Mouse (Mus musculus) limb, embryonic 14.5 days (tissue): ENCODE results near the gene Ercc2. TPM values are rescaled to one million over a fixed set of nuclear protein-coding genes. Genes with fewer than 3 reads are reported as not detected.

Source experiments
- ATAC-seq: fragments of 200-750 bp; cut with Nextera tagmentation; 2 replicates; pipeline ENCODE4 v1.8.0; 2017; ENCODE audit warnings: low read depth, moderate number of reproducible peaks, moderate TSS enrichment; ENCODE audit not compliant: low FRiP score
- DNase-seq: peaks from one replicate; pipeline ENCODE4 v3.0.0-alpha.2; 2015; ENCODE audit warnings: low spot score
- H3K27ac ChIP-seq: fragments of 300-500 bp; sonication (generic); replicated peaks from 2 replicates; pipeline ENCODE4 v1.5.1; 2014; ENCODE audit warnings: low read depth, mild to moderate bottlenecking, low read length, moderate library complexity, mixed read lengths
- H3K27me3 ChIP-seq: fragments of 300-500 bp; sonication (generic); 2 replicates; pipeline ENCODE4 v1.6.1; 2014; ENCODE audit warnings: low read length, mixed read lengths; ENCODE audit not compliant: control insufficient read depth, insufficient read depth
- H3K36me3 ChIP-seq: fragments of 300-500 bp; sonication (generic); 2 replicates; pipeline ENCODE4 v1.6.1; 2014; ENCODE audit warnings: mild to moderate bottlenecking, low read length, moderate library complexity, mixed read lengths; ENCODE audit not compliant: control insufficient read depth, insufficient read depth
- H3K4me1 ChIP-seq: fragments of 300-500 bp; sonication (generic); 2 replicates; pipeline ENCODE4 v1.6.1; 2014; ENCODE audit warnings: antibody characterized with exemption, low read length, mixed read lengths; ENCODE audit not compliant: control insufficient read depth, insufficient read depth
- H3K4me2 ChIP-seq: fragments of 300-500 bp; sonication (generic); replicated peaks from 2 replicates; pipeline ENCODE4 v1.6.1; 2014; ENCODE audit warnings: low read depth, mild to moderate bottlenecking, low read length, moderate library complexity; ENCODE audit not compliant: severe bottlenecking
- H3K4me3 ChIP-seq: fragments of 300-500 bp; sonication (generic); replicated peaks from 2 replicates; pipeline ENCODE4 v1.5.1; 2014; ENCODE audit warnings: low read length
- H3K9ac ChIP-seq: fragments of 300-500 bp; sonication (generic); 2 replicates; pipeline ENCODE4 v1.6.1; 2014; ENCODE audit warnings: mild to moderate bottlenecking, low read depth, low read length, moderate library complexity; ENCODE audit not compliant: severe bottlenecking
- H3K9me3 ChIP-seq: fragments of 300-500 bp; sonication (generic); 2 replicates; pipeline ENCODE4 v1.6.1; 2016; ENCODE audit warnings: low read length; ENCODE audit not compliant: control insufficient read depth
- POLR2A ChIP-seq: fragments of 200-500 bp; IDR thresholded peaks from 2 replicates; pipeline ENCODE4 v1.8.0; 2012; ENCODE audit warnings: inconsistent platforms, mild to moderate bottlenecking, moderate library complexity, borderline replicate concordance; ENCODE audit not compliant: insufficient read depth, insufficient read length; ENCODE audit errors: extremely low read depth
- WGBS: fragments of 180-500 bp; shearing (Covaris S2); extraction: QIAGEN DNeasy Blood & Tissue Kit; methylation state at CpG from one replicate; pipeline ENCODE4 v1.1.7; 2014; 5-methylcytosine and 5-hydroxymethylcytosine counted together
- polyA plus RNA-seq, 2 experiments: library from polyadenylated mRNA; depleted of rRNA in 1 of 2; stranded (reverse) in 1 of 2; unstranded in 1 of 2; fragments of >200 nt; fragmentation: Nextera tagmentation in 1 of 2; extraction: Ambion mirVana in 1 of 2; gene quantifications; 2 replicates each; pipeline versions ENCODE4 v1.2.1 to v1.2.3; 2012 to 2014

Gene Ercc2
- polyA plus RNA-seq, 2 experiments: 11.3 to 58.1 TPM

DNA sequence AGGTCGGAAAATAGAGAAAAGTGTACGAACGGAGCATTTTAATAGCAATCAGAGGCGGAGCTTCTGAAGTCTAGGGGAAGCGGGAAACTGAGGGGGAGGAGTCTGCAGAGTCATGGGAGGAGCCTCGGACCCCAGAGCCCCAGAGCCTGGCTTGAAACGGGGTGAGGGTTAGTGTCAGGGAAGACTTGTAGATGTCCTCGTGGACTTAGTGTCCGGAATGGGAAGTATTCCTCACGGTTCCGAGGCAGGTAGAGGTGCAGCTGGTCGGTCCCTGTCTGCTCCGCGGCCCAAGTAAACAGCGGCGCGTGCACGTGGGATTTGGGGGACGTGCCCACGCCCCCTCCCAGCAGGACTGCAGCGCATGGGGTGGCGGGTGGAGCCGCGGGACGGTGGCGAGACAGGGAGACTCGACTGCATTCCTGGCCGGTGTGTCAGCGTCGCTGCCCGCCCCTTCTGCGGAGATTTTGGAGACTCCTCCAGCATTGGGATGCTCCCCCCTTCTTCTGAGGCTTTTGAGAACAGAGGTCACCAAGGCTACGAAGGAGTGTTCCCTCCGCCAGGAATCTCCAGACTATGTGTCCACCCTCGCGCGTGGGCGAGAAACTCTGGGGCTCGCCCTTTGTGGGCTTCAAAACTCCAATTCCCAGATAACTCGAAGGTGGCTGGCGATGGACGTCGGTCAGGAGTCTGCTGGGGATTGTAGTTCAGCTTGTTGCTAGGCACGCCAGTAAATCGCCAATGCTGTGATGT is 21.7 kb upstream of the Ercc2 start:
- DNase-seq: peak; percentile 89
- WGBS: under 1% methylated on average over 44 of the region's 45 CpGs

DNA sequence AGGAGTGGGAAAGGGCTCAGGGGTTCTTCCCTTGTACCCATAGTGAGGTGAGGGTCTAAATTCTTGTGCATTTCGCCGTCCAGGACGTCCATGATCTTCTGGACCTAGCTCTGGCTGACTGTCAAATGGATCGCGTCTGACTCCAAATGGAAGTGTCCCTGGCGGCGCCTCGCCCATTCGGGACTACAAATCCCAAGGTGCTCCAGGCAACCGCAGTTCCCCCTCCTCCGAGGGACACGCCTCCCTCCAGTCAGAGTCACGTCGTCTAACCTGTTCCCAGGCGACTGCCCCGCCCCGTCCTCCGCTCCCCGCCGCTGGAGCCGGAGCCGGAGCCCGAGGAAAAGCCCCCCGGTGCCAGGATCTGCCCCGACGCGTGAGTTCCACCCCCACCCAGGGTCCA is 20.9 kb upstream of the Ercc2 start:
- DNase-seq (peak; percentile 87), ATAC-seq (peak; percentile 62)
- Histone ChIP-seq H3K9ac (peak overlapping the region; percentile 52), H3K4me2 (peak overlapping the region; percentile 97), H3K4me1 (peaks cover 12% of the 10 kb centered on the region), H3K27ac (no peak overlapping the region), H3K36me3 (peaks cover 20% of the 10 kb centered on the region), H3K9me3 (no peaks in the 10 kb centered on the region), H3K27me3 (no peaks in the 10 kb centered on the region), H3K4me3 (peak overlapping the region; percentile 66)
- no peak for TF ChIP-seq POLR2A
- under 1% methylated on average over 27 of the region's 27 CpGs for WGBS

More for the DNA sequence above, 21.7 kb upstream of the Ercc2 start:
- H3K27me3 ChIP-seq: no peaks in the 10 kb centered on the region
- ATAC-seq: peak; percentile 75
- peak overlapping the region; percentile 66 for H3K4me3 ChIP-seq
- no peak for TF ChIP-seq POLR2A
- peaks cover 26% of the 10 kb centered on the region for H3K36me3 ChIP-seq
- H3K9ac ChIP-seq: peak overlapping the region; percentile 66
- H3K4me2 ChIP-seq: peak overlapping the region; percentile 97
- no peaks in the 10 kb centered on the region for H3K9me3 ChIP-seq
- H3K27ac ChIP-seq: peak overlapping the region; percentile 40
- H3K4me1 ChIP-seq: peaks cover 12% of the 10 kb centered on the region

DNA sequence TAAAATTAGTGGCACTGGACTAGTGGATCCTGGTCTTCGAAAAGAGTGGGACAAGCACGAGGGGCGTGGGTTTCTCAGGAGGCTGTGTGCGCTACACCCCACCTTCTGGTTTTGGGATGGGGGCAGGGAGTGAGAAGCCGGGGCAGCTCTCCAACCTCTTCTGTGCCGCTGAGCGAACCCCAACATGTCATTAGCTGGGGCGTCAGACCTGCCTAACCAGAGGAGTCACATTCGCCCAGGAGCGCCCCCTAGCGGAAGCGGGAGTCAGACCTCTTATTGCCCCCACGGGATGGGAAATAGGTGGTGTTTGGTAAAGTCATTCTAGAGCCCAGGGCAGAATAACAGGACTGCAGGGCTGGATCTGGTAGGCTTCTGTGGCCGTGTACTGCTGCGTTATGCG is 20.1 kb upstream of the Ercc2 start:
- Histone ChIP-seq H3K9me3 (no peaks in the 10 kb centered on the region), H3K9ac (peak overlapping the region; percentile 52), H3K36me3 (peaks cover 14% of the 10 kb centered on the region; the same call in 1 of the 2 replicates), H3K27ac (0 out of 2 replicates have a peak overlapping the region, but pooled peaks have one; percentile 0), H3K4me1 (peaks cover 12% of the 10 kb centered on the region), H3K4me2 (peak overlapping the region; percentile 97), H3K27me3 (no peaks in the 10 kb centered on the region), H3K4me3 (peak overlapping the region; percentile 66)
- no peak for ATAC-seq
- TF ChIP-seq POLR2A: no peak
- WGBS: 12% methylated on average over 16 of the region's 16 CpGs
- DNase-seq: peak; percentile 54

DNA sequence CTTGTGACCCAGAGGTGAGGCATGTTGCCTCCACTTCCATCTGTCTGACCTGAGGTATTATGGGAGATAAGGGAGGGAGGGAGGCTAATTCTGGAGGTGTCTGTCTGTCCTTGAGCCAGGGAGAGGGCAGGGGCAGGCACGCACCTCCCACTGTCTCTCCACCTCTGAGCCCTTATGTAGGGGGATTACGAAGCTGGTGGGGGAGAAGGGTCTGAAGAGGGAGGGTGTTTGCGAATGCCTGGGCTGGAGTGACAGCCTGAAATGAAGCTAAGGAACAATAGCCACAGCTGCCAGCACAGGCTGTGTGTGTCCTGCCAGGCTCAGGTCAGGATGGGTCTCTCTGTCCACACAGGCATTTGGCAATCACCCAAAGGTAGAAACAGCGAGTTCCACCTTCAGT is 19.5 kb upstream of the Ercc2 start:
- Histone ChIP-seq H3K27ac (no peak overlapping the region), H3K4me1 (peaks cover 12% of the 10 kb centered on the region), H3K9me3 (no peaks in the 10 kb centered on the region), H3K9ac (no peak overlapping the region), H3K36me3 (peaks cover 9% of the 10 kb centered on the region; the same call in 1 of the 2 replicates), H3K27me3 (no peaks in the 10 kb centered on the region), H3K4me2 (peak overlapping the region; percentile 97), H3K4me3 (peak overlapping the region; percentile 66; the same call in 1 of the 2 replicates)
- no peak for DNase-seq
- ATAC-seq: no peak
- WGBS: 46% methylated on average over 4 of the region's 4 CpGs
- no peak for TF ChIP-seq POLR2A

DNA sequence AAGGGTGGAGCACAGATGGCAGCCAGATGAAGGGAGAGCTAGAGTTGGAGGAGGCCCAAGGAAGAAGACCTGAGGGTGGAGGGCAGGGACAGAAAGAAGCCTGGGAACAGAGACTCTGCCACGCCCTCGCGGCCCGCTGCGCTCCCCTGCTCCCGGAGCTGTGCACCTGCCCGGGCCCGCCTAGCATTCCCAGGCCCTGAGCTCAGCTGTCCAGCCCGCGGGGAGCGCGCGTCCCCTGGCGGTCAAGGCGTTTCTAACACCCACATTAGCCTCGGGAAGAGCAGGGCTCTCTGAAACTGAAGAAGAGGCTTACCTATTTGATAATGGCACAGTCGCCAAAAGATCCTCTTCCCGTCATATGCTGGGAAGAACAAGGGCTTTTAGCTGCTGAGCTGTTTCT is 17.9 kb upstream of the Ercc2 start:
- ATAC-seq (no peak), DNase-seq (peak; percentile 61)
- TF ChIP-seq POLR2A: no peak
- H3K36me3 ChIP-seq: no peaks in the 10 kb centered on the region
- no peak overlapping the region for H3K9ac ChIP-seq
- WGBS: 4% methylated on average over 10 of the region's 18 CpGs
- no peak overlapping the region for H3K27ac ChIP-seq
- no peak overlapping the region for H3K4me3 ChIP-seq
- peaks cover 7% of the 10 kb centered on the region for H3K4me1 ChIP-seq
- no peaks in the 10 kb centered on the region for H3K27me3 ChIP-seq
- no peaks in the 10 kb centered on the region for H3K9me3 ChIP-seq
- no peak overlapping the region for H3K4me2 ChIP-seq
